Mouse (Mus musculus) gastrocnemius, postnatal 10 days (tissue): ENCODE results near the gene Bace1. TPM values are rescaled to one million over a fixed set of nuclear protein-coding genes. Genes with fewer than 3 reads are reported as not detected.

ENCODE experiments used
- DNase-seq: peaks from one replicate; pipeline ENCODE4 v3.0.0; 2021; ENCODE audit warnings: mixed read lengths
- long read RNA-seq, 2 experiments: library from polyadenylated mRNA; stranded (forward); transcript quantifications; one replicate each; pipeline ENCODE4 v2.0.0; 2021
- total RNA-seq, 2 experiments: library from RNA; stranded (reverse); gene quantifications; 2 replicates each; pipeline ENCODE4 v1.2.3; 2021

The Bace1 gene
- total RNA-seq = 10 to 100 TPM; 41.8 to 43.4 TPM
- long read RNA-seq, experiment 1, full-length matches to known transcripts = 65 of 94 reads
- long read RNA-seq, experiment 1, partial matches to known transcripts = 7 of 94 reads
- long read RNA-seq, experiment 1, other reads (novel, unspliced or antisense) = 22 of 94 reads
- long read RNA-seq, experiment 2, full-length matches to known transcripts = 51 of 94 reads
- long read RNA-seq, experiment 2, partial matches to known transcripts = 7 of 94 reads
- long read RNA-seq, experiment 2, other reads (novel, unspliced or antisense) = 36 of 94 reads

DNA sequence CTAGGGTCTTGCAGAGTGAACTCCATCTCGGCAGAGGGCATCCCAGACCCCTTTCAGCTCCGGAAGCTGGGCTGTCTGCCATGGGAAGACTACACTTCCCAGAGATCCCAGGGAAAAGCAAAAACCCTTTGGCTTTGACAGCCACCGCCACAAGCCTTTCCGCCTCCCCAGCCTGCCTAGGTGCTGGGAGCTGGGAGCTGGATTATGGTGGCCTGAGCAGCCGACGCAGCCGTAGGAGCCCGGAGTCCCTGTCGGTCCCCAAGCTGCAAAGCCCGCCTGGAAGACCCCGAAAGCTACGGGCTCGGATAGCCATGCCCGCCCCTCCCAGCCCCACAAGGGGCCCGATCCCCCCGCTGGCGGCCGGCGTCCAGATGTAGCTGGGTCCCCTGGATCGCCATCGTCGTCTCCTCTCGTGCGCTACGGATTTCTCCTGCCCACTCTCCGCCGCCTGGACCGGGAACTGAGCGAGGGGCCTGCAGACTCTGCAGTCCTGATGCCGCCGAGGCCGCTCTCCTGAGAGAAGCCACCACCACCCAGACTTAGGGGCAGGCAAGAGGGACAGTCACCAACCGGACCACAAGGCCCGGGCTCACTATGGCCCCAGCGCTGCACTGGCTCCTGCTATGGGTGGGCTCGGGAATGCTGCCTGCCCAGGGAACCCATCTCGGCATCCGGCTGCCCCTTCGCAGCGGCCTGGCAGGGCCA is at the start of gene Bace1:
Bace1 (plus strand) TSS at position 147 of the 705 bp plus-strand sequence.
- peak; percentile 85 for DNase-seq

DNA sequence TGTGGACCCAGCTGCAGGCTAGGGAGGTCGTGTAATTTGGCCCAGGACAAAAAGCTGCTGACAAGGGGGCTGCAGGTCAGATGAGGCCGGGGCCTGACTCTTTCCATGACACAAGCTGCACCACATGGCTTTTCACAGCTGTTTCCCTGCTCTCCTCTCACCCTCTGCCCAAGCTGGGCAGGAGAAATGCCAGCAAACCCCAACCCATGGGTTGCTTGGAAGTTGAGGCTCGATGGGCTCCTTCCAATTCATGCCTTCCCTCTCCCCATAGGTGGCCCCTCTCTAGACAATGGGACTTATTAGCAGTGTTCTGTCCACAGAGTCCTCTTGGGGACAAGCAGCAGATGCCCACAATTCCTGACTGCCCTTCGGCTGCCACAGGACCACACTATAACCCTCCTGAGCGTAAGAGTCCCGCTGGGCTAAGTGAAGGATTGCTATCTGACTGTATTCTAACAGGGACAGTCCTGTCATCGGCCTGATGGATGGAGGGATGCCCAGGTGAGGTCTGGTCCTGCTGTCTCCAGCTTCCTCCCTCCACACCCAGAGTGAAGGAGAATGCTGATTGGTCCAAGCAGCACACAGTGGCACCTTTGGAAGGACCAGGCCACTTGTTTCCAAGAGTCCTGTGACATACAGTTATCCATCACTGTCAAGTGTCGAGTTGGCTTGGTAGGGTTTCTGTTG is 46.8 kb upstream of the Bace1 start:
- no peak for DNase-seq

DNA sequence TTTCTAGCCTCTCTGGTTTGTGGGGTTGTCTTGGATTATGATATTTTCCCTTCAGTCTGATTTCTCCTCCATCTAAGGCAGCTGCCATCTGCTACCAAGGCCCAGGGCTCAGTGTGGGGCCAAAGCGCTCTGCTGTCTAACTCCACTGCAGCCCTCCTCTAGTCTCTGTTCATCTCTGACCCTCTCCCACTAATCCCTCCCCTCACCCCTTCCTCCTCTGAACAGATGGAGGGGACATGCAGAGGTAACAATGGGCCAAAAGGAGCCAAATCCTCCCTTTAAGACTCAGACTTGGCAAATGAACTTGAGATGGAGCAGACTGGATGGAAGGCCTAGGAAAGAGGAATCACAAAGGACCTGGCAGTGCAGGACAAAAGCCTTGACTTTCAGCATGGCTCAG is 46.1 kb upstream of the Bace1 start:
- no peak for DNase-seq

DNA sequence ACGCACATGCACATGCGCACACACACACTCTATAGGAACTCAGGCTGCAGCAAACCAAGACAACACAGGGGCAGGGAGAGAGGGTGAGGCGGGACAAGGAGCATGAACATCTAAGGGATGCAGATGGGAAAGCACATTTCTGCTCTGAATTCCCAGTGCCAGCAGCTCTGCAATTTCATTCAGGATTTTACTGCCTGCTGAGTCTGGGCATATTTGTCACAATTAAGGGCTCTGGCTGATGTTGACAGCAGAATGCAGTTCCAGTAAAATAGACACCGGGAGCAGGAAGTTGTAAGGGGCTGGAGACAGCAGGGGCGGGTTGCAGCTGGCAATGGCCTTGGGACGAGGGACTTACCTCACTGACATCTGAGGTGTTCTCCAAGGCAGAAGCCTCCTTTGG is 44.7 kb upstream of the Bace1 start:
- no peak for DNase-seq

DNA sequence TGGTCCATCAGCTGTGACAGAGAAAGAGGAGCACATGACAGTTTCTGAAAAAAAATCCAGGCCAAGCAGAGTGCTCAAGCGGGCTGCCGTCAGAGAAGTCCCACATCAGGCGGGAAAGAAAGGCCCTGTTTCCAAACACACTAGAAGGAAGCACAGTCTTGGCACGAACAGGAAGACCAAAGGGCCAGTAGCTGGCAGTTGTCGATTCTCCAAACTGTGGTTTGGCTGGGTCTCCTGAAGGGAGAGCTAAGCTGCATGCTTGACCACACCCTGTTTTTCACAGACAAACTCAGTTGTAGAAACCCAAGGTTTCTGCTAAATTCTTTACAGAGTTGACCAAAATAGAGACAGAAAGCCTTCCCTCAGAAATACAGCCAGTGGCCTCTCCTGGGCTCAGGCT is 42.7 kb upstream of the Bace1 start:
- no peak for DNase-seq

DNA sequence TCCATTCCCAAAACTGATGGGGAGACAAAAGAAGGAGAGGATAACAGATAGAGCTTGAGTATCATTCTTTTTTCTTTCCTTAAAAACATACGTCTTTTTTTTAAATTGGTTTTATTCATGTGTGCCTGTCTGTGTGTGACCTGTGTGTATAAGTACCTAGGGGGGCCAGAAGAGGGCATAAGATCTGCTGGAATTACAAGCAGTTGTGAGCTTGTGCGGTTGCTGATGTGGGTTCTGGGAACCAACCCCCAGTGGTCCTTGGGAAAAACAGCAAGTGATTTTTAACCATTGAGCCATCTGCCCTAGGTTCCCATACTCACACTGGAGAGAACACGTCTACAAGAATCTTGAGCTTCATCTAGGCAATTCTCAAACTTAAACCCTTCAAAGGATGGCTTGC is 41.1 kb upstream of the Bace1 start:
- no peak for DNase-seq

DNA sequence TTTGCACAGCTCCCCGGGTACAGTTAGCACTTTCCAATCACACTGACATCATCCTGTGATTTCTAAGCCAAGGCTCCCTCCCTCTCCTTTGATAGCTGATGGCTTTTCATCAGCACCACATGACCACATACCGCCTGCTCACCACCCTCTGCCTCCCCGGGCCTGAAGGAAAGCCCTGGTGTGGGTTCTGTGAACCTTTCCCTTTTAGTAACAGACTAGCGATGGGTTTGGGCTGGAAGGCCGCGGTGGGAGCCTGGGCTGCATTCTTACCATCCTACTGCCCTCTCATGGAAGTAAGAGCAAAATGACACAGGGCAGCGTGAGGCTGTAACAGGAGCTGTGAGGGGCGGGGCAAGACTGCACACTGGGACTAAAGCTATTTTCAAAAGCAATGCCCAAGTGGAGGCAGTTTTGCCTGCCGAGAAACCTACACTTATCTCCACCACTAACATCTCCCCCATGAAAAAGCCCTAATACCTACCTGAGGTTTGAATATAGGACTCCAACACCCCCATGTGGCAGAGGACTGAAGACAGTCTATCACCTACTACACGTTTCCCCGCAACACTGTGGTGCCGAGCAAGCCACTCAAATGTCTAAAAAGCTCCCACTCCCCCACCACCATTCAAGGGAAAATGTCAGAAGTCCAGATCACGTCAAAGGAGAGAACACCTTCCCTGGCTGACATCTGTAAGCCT is 39.8 kb upstream of the Bace1 start:
- DNase-seq = no peak

DNA sequence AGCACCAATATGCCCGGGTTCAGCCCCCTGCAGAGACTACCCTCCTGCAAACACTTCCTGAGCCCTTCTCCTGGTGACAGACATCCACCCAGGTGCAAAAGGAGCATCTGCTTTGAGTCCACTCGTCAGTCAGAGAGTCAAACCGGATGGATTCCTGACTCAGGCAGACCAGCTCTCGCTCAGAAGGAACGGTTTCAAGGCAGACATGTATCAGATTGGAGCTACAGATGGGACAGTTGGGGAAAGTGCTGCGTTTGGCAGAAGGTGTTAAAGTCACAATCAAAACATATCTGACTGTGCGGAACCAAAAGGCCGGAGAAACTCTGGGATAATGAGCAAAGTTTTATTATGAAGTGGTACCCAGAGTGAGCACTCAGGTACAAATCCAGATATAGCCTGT is 39.0 kb upstream of the Bace1 start:
- no peak for DNase-seq

DNA sequence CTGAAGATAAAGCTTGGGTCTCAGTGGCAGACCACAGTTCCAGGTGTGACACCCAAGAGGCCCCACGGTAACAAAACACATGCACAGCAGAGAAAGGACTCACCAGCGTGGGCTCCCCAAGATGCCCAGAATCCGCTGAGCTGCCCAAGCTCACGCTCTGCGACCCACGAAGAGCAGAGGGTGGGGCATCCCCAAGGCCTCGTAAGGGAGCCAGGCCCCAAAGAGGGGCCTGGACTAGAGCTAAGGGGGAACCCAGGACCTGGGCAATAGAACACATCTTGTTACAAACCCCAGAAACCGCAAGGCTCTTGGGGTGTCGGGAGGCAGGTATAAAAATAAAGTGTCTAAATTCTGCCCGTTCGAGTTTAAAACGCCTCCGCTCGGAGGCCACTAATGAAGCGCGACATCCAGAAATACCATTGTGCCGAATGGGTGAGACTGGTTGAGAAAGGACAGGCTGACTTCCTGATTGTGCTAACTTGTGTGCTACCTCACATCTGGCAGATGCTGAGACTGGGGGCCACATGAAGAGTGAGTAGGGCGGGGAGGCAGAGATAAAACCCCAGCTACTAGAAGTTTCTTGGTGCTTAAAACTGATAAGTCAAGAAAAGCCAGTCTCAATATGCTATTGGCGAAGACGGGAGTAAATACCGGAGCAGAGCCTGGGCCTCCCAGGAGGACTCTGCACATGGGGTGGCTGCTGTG is 35.2 kb upstream of the Bace1 start:
- no peak for DNase-seq

DNA sequence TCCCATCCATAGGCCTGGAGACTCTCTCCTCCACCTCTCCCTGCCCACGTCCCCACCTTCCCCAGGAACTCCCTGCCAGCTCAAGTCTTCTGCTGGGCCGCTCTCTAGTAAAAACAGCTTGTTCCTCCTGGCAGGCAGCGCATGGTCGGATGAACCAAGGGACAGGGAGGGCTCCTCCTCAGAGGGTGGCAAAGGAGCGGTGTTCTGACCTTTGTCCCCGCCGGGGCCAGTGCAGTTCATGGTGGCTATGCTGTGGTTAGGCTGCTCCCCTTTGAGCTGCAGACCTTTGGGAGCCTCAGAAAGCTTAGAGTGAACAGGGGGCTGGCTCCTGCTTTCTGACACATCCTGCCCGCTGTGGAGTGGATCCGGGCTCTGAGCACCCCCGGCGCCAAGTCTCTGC is 31.5 kb upstream of the Bace1 start:
- DNase-seq = no peak

DNA sequence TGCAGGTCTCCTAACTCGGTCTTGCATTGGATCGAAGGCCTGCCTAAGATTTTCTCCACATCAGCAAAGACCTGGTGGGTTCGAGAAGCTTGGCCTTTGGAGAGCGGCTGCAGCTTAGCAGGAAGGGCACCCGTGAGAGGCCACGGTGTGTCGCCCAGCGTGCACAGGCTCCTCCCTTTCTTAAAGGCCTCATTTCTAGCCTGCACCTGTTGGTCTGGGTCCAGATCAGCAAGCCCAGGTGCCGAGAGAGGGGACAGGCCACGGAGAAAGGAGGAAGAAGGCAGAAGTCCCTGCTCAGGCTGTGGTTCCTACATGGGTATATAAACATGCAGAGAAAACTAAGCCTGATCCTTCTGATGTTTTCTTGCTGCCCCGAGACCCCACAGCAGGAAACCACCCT is 31.0 kb upstream of the Bace1 start:
- no peak for DNase-seq

DNA sequence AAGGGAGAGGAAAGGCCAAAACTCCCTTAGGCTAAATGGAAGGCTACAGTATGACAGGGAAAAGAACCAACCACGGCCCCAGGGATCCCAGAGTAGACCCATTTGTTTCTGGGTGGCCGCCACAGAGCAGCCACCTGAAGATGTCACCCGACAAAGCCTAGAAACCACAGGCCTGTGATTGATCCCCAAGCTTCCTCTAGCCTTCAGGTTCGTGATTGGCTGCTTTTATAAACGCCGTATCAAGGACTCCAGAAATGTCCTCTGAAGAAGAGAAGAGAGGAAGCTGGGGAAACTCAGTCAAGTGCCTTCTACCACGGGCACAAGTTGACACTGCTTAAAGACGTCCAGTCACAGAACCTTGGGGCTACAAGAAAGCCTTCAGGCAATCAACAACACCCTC is 30.6 kb upstream of the Bace1 start:
- DNase-seq = no peak

DNA sequence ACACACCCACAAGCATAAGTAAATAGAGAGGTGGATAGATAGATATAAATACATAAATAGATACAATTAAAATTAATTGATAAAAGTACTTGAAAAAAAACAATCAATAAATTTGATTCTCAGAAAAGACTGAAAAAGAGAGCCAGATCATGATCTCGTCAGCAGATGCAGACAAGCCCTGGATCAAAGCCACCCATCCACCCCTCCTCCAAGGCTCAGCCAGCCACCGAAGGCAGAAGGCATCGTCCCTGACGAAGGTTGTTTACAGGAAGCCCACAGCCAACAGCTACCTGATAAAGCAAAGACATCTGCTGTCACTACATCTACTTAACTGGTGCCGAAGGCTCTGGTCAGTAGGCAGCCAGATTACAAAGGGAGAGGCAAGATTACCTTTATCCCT is 26.4 kb upstream of the Bace1 start:
- DNase-seq = no peak

DNA sequence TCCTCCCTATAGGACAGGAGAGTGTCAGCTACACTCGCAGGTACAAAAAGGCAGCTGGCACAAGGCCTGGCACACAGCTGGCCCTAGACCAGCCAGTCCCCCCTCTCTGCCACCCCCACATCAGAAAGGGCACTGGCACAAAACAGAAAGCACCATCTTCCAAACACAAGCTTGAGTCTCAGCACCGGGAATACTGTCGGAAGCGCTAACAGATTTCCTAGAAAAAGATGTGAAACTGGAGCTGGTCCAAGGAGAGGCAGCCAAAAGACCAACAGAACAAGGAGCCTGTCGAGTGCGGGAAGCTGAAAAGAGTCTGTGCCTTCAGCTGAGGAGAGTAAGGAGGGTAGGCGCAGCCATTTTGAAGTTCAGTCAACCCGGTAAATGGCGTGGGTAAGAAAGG is 23.3 kb upstream of the Bace1 start:
- no peak for DNase-seq

DNA sequence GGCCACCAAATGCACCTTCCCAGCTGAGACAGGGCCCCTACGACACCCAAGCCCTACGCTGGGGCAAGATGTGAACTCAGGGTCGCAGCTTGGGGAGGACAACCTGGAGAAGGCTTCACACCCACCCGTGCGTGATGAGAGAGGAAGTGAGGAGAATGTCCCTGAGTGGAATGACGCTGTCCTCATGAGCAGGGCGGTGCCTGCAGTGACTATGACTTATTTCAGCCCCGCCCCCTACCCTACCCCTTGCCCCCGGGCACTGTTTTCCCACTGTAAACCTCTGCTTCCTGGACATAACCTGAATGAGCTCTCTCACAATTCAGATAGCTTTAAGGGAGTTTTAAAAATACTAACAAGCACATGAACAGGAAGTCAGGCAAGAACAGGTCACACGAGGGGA is 22.9 kb upstream of the Bace1 start:
- no peak for DNase-seq

DNA sequence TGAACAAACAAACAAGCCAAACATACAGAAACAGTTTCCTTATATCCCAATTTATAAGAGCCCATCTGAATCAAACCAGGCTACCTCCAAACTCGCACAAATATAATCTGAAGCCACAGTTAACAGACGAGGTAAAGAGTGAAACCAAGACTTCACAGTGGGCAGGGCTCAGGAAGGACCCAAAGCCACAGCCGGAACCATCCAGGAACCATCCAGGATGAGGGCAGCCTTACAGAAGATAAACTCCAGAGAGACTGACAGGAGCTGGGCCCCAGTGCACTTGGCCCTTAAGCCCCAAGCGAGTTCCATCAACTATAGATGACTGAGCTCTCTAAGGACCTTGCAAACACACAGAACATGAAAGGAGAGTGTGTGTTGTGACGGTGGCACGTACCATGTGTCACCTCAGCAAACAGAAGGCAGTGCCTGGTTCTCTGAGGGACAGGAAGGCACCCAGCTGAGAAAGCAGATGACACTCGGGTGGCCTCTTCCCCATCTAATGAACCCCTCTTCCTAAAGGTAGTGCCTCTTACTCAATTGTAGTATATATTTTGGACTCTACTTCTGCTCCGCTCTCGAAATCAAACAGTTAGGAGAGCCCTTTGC is 19.9 kb upstream of the Bace1 start:
- no peak for DNase-seq

DNA sequence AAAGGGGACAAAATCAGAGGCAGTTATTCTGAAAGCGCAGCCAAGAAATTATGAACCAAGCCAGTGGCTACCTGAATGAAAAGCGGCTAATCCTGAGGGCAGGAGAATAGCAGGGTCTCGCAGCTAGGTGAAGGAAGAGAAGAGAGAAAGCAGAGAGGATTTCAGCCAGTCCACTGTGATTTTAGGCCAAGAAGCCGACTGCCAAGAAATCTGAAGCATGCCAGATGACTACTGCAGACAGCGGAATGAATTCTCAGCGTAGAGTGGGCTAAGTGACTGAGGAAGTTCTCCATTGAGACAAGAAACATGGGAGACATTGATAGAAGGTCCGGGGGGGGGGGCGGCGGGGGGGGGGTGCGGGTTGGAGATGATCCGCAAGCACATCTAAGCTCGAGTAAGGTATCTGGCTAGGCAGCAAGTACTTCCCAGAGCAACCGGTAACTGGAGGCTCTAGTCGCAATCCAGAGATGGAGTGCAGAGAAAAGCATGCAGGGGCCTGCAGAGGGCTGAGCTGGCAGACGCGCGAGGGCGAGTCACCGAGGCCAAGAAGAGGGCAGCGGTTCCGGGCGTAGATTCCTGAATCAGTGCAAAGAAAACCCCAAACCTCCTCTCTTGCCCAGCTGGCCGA is 10.6 kb upstream of the Bace1 start:
- peak; percentile 46 for DNase-seq

DNA sequence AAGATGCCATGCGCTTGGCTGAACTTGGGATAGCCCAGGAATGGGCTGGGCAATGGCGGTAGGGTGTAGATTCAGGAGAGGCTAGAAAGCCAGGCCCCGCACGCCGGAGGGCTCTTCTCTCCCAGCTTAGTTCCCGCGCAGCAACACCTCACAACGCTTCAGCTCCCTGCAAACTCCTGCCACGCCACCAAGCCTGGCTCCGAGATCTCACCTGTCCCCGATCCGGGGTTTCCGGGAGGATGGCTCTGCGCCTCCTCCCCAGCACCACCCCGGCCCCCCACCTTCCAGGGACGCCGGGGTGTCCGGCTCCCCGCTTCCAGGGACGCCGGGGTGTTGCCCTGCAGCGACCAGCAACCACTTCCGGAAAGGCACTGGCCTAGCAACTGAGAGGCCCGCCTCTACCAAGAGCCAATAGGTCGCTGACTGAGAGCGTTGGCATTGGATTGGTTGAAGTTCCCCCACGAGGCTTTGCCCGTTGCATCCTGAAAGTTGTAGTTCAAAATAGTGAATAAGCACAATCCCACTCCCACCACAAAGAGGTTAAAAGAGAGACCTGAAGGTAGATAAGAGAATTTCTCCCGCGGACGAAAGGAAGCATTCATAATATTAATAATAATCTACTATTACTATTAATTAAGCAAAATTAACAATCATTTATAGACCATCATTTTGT is 10.0 kb upstream of the Bace1 start, which contains the start of gene Cep164:
Cep164 (minus strand) TSS at position 401 of the 673 bp plus-strand sequence.
- DNase-seq = peak; percentile 75

DNA sequence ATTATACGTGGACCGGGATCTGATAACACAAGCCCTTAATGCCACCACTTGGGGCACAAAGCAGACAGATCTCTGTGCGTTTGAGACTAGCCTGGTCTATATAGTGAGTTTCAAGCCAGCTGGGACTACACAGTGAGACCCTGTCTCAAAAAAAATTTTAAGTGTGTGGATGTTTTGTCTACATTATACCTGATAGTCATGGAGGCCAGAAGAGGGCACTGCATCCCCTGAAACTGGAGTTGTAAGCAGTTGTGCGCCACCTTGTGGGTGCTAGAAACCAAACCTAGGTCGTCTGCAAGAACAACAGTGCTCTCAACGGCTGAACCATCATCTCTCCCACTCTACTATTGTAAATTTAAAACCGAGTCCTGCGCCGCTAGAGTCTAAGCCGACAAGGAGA is 9.3 kb upstream of the Bace1 start:
- DNase-seq = peak; percentile 48

DNA sequence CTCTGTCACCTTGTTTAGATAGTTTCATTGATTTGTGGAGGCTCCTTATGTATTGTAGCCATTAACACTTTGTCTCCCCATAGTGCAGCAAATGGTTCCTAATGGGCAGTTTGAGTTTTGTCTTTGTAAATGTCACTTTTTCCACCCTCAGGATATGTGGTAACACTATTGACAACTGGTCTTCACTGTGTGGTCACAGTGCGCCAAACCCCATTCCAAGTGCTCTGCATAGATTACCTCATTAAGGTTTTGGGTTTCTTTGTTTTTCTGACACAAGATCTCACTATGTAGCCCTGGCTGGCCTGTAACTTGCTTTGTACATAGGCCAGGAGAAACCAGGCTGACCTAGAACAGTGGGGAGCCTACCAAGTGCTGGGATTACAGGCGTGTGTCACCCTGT is 5.5 kb upstream of the Bace1 start:
- DNase-seq = no peak

DNA sequence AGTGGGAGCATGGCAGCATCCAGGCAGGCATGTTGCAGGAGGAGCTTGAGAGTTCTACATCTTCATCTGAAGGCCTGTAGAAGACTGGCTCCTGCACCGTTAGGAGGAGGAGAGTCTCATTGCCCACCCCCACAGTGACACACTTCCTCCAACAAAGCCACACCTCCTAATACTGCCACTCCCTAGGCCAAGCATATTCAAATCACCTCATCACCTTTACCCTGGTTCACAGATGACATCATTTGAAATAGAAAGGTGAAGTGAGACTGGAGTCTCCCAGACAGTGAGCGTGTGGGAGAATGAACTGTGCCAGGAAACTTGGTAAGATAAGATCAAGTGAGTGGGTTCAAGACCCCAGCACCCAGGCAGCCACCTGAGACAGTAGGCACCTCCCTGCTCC is 4.9 kb upstream of the Bace1 start:
- no peak for DNase-seq
